Mouse (Mus musculus) spleen, adult 18-20 months (tissue): ENCODE measurements around the gene Iqcf1.
A peak's percentile ranks its signal among the peaks of the same experiment; 100 is the strongest.

Experiments
- DNase-seq, 2 experiments: peaks; one replicate each; pipeline ENCODE4 v3.0.0; 2022; ENCODE audit warnings: mixed read lengths in 2 of 2

Gene Iqcf1

DNA sequence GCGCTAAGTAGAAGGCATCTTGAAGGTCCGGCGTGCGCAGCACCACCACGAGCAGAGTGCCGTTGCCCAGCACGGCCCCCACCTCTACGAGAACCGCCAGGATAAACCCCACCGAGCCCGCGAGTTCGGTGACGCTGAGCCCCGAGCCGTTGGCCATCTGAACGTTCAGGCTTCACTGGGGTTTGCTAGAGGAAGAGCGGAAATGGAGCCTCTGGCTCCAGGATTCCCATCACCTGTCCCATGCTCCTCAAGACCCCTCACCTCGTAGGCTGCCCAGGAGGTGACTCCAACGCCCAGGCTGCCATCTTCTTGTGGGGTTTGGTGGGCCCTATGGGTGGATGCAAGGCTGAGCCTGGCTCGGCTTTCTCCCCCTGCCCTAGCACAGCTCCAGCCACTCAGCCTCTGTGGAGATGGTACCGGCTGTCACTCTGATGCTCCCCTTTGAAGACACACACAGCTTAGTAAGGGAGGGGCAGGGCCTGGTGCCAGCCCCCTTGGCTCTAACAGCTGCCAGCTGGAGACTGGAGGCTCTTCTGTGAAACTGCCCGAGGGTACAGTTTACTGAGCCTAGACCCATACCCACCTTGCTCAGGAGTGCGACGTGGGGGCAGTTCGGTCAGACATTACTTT, 34.1 kb upstream of the Iqcf1 start, which contains the start of gene Gpr62:
TSS of gene Gpr62 (minus strand) at position 368 of the 630 bp plus-strand sequence.
- DNase-seq, result no peak

DNA sequence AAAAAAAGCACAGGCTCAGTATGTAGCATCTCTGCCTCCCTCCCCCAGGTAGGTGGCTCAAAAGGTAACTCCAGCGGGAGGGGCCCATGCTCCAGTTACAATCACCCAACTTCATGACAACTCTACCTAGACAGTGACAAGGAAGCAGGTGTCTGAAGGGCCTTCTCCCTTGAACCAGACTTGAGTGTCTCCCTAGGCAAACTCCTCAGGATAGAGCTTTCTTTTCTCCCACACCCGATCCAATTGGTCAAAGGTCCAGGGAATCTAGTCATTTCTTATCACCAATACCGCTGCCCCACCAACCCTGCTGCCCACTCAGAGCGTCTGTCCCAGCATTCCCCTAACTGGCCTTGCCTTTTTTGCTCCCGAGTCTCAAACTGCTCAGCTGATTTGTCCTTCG, 33.0 kb upstream of the Iqcf1 start:
- DNase-seq, result no peak

DNA sequence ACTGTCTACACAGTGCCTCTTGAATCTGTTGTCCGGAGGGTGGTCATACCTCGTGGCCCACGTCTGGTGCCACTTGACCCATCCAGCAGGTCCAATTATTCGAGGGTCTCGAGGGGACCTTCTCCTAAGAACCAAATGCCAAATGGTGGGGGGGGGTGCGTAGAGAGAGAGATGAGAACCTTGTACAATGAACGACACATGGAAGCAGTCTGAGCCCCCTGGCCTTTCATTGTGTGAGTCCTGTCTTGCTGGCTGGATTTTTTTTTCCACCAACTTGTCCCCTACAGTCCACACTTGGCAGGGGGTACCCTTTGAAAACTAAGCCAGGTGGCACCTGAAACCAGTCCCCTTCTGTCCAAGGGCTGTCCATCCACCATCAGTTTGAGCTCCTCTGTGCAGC, 32.0 kb upstream of the Iqcf1 start:
- DNase-seq, result no peak

DNA sequence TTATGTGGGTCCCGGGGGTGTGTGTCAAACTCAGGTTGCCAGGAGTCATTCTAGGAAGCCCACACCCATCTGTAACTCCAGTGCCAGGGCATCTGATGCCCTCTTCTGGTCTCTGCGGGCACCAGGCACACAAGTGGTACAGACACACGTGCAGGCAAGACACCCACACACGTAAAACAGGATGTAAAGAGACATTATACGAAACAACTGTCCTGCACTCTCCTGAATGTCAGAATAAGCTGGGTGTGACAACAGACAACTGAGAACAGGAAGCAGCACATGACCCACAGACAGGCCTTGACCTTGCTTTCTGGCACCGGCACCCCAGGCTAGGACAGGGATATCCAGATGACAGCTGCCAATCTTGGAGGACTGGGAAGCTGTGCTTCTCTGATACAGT, 30.4 kb upstream of the Iqcf1 start:
- no peak for DNase-seq

DNA sequence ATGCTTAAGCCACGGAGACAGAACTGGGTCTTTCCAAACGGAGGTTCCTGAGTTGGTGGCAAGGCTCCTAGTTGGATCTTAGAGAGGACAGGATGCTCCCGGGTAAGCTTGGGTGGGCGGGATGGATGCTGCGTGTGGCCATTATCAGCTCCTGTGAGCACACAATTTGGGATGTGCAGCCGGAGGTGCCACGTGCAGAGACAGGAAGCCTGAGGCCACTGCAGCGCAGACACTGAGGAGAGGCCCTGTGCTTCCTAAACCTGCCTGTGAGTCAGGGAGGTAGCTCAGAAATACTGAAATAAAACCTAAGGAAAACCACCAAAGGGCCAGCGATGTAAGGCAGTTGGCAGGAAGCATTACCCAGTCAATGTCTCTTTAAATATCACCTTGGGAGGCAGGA, 30.0 kb upstream of the Iqcf1 start:
- DNase-seq, result no peak

DNA sequence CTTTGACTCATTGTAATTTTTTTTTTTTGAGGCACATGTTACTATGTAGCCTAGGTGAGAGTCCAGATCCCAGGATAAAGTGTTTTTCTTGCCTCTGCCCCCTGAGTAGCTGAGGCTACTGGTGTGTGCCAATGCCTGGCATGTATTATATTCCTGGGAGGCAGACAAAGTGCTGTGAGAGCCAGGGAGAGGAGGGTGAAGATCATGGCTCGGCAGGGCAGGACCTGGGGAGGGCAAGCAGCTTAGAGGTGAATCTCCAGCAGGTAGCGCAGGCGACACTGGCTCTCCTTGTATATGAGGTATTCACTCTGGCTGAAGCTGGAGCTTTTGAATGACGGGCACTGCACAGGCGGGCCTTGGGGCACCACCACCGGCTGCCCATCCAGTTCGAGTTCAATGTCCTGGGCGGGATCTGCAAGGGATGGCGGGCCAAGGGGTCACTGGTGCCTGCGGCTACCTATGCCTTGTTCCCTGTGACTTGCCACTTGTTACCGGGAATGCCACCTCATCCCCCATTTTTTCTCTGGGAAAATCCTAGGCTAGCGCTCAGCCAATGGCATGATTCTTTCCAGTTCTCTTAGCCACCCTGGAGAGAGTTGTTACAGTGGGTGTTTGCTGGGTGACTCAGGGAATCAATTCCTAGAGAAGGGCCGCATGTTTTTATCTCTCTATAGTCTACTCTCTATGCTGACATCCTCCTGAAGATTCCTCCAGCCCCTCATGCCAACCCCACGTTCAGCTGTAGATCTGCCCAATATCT, 28.6 kb upstream of the Iqcf1 start:
- no peak for DNase-seq

DNA sequence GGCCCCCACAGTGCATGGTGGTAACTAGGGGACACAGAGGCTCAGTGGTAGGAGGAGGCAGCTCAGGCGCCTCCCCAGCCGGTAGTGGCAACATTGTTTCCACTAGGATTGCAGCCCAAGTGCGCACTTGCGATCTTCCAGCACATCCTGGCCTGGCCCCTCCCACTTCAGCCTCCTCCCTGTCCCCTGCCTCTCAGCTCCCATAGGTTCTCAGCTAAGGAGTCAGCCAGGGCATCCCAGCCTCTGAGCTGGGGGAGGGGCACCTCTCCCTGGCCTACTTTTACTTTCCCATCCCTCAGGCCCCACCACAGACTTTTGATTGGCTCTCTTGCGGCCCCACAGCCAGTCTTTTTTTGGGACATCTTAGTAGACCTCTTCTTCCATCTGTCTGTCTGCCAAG, 27.9 kb upstream of the Iqcf1 start:
- DNase-seq, result no peak

DNA sequence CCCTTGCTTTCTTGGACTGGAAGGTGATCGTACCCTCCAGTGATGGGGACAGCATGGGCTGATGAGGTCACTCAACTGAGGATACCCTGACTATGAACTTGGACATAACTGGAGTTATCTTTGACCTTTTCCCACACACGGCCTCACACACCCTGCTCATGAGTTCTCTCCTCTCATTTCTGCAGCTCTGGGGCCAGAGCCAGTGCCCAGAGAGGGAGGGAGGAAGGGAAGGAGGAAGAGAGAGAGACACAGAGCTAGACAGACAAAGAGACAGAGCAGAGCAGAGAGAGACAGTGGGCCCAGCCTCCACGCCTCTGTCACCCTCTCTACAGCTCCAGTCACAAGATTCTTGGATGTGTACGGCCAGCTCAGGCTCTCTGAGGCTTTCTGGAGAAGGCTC, 27.4 kb upstream of the Iqcf1 start:
- DNase-seq, result no peak

DNA sequence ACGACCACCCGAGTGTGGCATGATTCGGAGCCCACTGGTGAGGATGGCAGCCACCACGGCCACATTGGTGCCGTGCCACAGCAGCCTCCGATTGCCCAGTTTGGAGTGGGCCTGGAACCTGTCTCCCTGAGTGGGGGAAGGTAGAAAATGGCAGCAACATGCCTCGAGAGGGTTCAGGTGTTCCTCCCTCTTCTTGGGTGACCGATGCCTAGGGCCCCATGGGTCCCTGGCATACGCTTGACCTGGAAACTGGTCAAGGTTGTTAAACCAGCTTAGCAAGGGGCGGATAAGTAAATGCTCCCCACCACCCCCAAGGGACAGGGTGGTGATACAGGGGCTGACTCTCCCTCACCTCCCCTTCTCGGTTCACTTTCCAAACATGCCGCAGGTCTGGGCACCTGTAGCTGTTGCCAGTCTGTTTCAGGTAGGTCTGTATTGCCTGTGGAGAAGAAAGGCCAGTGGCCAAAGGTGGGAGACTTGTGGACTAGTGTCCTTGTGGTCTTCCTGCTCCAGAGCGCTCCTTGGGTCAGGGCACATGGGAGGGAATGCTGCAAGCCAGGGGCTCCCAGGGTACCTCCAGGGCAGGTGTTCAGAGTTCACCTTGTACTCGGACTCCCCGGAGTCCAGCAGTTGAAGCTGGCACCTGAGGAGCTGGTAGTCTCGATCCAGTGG, 26.6 kb upstream of the Iqcf1 start:
- DNase-seq, result no peak

DNA sequence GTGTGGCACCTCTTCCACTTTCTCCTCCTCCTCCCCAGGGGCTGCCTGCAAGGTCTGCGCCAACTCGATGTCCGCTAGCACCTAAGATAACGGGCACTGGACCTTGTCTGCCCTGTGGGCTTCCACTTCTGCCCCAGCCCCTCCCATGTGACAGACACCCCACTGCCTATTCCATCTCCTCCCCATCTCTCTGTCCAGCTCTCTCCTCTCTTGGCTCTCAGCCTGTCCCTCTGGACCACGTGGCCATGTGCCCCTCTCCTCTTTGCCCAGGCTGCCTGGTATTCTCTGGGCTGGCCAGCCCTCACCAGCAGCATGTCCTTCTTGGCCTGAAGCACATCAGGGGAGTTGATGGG, 26.0 kb upstream of the Iqcf1 start:
- DNase-seq, result no peak

DNA sequence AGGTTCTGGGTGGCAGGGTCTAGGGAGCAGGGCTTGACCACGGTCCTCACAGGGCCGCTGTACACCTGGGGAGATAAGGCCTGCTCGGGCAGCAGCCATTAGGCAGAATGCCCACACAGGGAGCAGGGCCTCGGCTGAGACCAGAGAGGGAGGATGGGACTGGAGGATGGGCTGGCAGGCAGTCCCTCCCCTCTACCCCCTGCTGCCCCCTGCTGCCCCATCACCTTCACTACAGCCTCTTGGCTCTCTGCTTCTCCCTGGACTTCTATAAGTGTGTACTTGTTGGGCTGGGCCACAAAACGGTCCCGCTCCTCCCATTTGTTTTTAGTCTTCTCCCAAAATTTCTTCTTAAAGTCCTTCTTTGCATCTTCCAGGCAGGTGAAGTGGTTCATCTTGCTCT, 25.3 kb upstream of the Iqcf1 start:
- peak; percentile 51 to 66 for DNase-seq

DNA sequence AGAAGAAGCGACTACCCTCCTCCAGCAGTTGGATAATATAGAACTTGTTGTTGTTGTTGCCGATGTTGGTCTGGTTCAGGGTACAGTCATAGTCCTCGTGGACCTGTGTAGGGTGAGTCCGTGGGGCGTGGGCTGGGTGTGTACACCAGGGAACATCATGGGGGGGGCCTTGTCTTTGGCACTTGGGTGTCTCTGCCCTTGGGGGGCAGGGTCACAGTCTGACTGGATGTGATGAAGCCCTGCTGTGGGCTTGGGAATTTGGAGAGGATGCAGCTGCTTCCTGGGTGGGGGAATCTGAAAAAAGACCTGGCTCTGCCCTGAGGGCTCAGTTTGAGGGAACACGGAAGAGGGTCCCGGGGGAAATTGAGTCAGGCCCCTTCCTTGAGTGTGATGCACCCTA, 24.7 kb upstream of the Iqcf1 start:
- no peak for DNase-seq

DNA sequence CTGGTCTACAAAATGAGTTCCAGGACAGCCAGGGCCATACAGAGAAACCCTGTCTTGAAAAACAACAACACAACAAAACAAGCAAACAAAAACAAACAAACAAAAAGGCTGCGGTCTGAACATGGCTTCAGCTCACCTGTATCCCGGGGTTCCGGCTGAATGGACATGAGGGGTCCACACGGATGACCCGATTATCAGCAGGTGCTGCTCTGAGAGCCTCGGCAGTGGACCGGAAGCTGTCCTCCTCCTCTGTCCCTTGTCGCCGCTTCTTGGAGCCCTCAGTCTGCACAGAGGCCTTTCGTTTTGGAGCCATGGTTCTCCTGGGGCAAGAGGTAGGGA, 24.1 kb upstream of the Iqcf1 start, which contains the start of gene Rrp9:
TSS of gene Rrp9 (plus strand) at position 301 of the 339 bp plus-strand sequence.
- no peak for DNase-seq

DNA sequence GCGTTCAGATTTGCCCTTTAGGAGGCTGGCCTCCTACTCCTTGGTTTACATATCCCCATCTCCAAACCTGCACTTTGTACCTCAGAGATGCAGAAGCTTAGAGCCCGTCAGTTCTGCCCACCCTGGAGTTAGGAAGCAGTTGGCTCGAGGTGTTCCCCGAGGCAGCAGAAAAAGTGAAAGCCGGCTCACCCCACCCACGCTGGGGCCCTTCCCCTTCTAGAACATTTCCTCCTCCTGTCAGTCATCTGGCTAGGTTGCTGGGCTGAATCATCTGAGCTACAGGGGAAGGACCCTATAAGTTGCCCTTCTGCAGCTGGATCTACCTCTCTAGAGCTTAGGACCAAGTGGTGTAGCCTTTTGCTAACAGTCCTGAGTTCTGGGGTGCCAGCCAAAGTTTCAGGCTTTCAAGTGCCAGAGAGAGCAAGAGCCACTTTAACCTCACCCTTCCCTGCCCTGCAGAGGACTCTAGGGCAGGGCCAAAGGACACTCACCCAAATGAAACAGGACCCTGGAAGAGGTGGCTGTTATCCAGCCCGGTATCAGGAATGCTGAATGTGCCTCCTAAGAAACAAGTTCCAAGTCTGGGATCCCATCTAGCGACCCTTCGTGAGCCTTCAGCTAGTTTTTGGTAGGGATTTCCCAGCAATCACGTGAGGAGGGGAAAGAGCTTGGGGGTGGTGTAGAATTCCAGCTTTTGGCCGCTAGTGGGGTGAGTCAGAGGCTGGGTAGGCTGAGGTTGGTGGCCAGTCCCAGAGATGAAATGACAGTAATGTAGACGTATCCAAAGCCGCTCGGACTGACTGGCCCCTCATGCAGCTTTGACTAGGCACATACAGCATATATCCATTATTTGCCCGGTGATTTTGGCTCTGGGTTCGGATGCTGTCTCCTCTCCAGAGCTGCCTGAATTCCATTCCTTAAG, 23.5 kb upstream of the Iqcf1 start:
- peak; percentile 71 to 75 for DNase-seq

DNA sequence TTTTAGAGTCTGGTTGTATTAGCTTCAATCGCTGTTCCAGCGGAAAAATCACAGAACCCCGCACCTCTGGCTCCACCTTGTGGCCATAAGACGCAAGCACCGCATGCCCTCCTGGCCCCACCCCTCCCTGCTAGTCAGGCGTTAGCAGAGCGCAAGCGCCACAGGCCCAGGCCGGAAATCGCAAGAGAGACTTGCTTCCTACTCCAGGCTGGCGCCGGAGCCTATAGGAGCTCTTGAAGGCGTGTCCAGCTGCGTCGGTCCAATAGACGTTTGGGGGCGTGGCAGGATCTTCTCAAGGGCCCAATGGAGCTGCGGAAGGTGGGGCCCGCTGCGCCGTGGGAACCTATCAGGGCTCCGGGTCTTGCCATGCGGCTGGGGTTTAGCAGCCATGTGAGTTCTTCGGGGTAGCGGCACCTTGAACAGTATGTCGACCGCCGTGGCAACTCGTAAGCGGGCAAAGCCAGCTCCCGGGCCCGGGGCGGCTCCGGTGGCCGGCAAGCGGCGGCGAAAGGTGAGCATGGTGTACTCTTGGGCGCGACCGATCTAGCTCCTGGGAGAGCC, 22.8 kb upstream of the Iqcf1 start, which contains the start of gene Parp3:
TSS of gene Parp3 (minus strand) at position 26 of the 561 bp plus-strand sequence.
- peak; percentile 93 to 98 for DNase-seq

DNA sequence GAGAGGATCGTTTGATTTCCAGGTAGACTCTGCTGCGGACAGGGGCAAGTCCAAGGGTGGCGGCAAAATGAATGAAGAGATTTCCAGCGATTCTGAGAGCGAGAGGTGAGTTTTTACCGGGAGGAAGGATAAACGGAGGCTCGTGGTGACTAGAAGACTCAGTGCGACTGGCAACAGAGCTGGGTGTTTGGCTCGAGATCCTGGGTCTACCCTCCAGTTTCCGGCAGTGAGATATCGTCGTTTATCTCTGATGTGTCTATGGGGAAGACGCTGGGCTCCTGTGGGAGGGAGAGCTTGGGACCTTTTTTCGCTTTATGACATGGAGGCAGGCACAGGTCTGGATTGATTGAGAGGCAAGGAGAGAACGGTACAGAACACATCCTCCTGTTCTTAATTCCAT, 22.1 kb upstream of the Iqcf1 start:
- peak in 1 of 2 experiments; percentile 4 for DNase-seq

DNA sequence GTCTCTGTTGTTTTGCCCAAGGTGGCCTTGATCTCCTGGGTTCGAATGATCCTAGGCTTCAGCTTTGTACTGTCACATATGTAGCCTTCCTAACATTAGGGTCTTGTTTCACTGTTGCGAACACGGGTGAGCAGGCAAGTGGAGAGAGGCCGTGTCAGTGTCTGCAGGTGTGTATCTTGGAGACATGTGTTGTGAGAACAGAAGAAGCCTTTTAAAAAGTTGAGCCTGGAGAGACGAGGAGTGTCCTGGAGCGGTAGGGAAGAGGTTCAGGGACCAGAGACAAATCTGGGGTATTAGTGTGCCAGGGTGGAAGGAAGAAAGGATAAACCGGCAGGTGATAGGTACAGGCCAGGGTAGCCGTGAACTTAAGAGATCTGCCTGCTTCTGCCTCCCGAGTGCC, 21.7 kb upstream of the Iqcf1 start:
- DNase-seq, result peak in 1 of 2 experiments; percentile 2

DNA sequence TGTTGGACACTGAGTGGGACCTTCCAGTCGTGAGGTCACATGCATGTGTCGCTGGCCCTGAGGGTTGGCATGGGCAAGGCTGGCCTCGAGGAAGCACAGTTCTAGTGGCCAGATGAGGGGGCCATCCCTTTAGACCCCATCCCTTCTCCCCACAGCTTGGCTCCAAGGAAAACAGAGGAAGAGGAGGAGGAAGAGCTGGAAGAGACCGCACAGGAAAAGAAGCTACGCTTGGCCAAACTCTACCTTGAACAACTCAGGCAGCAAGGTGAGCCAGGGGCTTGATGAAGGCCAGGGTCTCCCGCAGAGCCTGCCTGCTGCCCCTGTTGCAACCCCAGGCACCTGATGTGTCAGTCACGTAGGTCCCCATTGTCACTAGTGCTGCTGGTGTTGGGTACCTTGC, 19.2 kb upstream of the Iqcf1 start:
- DNase-seq, result no peak

DNA sequence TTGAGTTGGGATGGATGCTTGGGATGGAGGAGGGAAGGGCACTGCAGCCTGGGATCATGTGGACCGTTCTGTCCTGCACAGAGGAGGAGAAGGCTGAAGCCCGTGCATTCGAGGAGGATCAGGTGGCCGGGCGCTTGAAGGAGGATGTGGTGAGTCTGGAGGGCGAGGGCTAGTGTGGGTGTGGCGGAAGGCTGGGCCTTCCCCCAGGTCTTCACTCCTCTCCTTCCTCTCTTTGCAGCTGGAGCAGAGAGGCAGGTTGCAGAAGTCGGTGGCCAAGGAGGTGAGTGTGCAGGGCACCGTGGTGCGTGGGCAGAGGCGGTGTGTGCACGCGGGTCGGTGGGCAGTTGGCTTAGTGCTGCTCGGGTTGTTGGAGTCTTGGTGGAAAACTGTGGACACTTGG, 18.7 kb upstream of the Iqcf1 start:
- peak in 1 of 2 experiments; percentile 9 for DNase-seq

DNA sequence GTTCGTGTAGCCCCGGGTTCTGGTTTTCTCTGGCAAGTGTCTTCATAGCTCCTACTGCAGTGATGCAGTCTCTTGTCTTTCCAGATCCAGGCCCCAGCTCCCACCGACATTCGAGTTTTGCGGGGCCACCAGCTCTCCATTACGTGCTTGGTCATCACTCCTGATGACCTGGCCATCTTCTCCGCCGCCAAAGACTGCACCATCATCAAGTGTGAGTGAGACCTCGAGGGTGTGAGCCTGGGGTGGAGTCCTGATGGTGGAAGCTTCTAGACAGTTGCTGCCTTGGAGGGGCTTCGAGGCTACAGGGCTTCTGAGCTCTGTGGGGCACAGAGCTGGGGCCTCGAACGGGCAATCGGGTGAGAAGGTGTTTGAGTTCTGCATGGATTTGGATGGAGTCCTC, 18.1 kb upstream of the Iqcf1 start:
- peak in 1 of 2 experiments; percentile 3 for DNase-seq

DNA sequence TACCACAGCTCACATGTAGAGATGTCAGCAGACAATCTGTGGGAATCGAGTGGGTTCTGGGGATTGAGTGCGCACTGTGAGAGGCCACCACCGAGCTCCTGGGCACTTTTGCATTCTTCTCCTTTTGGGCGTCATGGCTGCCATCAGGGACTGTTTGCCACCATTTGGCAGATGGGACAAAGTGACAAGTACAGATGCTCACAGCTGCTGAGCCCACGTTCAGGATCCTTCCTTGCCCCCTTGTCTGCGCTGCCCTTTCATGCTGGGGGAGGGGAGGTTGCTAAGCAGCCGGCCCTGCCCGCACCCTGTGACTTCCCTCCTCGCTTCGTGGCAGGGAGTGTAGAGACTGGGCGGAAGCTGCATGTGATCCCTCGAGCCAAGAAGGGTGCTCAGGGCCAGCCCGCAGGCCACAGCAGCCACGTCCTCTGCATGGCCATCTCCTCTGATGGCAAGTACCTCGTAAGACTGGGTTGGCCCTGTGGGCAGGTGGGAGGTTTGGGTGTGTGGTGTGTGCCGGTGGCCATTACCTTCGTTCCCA, 17.1 kb upstream of the Iqcf1 start:
- DNase-seq, result peak in 1 of 2 experiments; percentile 3

DNA sequence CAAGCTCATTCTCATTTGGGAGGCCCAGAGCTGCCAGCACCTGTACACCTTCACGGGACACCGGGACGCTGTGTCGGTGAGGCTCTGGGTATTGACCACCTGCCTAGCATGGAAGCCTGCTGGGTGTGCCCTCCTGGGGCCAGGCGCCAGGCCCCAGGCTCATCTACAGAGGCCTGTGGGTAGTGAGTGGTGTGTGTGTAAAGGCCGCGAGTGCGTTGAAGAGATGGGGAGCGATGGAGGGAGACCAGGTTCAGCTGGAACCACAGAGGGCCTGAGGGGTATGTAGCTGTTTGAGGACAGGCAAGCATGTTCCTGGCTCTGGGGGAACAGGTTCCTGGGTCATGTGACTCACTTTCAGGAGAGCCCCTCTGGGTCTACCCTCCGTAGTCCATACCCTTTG, 16.6 kb upstream of the Iqcf1 start:
- DNase-seq, result no peak
